Mouse (Mus musculus) lung, adult 18-20 months (tissue): ENCODE measurements around the gene Kcng4.

Experiments
- DNase-seq, 2 experiments: peaks; one replicate each; pipeline ENCODE4 v3.0.0; 2022; ENCODE audit warnings: mixed read lengths in 2 of 2

Gene Kcng4

DNA sequence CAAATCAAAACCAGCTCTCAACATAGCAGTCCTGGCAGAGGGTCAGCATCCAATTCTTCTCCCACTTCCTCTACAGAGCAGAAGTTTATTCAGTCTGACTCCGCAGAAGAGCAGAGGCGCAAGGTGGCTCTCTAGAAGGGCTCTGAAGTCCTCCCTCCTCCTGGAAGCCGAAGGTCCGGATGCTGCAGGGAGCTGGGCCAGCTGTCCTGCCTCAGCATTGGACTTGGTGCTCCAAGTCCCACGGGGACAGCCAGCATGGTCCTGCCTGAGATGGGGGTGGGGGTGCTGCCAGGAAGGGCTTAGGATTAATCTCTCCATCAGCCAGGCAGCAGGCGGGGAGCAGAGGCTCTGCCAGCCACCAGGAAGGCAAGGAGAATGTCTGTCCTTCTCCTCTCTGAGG, at the start of gene Kcng4:
Kcng4 (minus strand) TSS at position 303 of the 400 bp plus-strand sequence.
- DNase-seq = no peak

DNA sequence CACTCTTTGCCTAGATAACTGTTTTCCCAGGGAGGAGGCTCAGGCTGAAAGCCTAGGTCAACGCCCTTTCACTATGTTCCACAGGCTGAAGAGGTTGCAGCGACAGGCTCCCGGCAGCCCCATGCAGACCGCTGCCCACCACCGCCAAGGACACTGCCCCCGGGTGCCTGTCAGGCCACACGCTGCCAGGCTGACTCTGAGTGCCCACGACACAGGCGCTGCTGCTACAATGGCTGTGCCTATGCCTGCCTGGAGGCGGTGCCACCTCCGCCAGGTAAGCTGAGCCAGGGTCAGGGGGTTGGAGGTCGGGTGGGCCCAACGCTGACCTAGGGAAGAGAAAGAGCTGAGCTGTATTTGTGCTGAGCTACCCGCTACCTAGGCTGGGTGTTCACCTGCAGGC, 43.7 kb upstream of the Kcng4 start:
- no peak for DNase-seq

DNA sequence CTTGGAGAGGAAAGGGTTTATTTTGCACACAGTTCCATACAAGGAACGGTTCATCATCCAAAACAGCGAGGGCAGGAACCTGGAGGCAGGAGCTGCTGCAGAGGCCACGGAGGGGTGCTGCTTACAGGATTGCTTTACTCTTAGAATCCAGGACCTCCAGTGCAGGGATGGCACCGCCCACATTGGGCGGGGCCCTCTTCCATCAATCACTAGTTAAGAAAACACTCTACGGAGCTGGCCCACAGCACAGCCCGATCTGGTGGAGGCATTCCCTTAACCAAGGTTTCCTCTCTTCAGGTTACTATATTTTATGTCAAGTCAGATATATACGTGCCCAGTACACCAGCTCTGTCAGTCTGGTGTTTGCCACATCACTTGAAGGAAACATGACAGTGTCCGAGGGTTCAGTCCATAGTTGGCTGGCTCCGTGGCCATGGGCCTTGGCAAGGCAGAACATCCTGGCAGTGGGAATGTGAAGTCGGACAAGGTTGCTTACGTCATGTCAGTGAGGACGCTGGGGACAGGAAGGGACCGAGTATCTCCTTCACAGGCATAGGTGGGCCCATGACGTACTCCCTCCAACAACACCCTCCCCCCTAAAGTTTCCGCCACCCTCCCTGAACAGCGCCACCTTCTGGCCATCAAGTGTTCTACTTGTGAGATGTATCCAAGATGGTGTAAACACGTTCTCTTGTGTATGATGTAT, 42.8 kb upstream of the Kcng4 start:
- DNase-seq = peak; percentile 32 to 48

DNA sequence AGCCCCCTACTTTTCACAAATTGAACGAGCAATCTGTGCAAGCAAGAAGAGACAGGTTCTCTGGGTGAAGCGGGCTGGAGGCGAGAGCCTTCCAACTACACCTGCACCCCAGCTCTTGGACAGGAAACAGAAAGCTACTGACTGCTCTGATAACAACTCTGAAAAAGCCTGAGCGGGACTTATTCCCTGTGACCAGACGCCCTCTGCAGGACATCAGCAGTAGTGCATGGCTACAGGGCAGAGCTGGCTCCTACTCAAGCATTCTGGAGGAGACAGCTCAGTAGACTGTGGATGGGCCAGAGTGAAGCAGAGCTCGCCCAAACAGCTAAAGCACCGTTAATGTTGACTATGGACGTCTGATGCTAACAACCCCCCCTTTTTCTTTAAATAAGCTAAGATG, 40.9 kb upstream of the Kcng4 start:
- peak; percentile 86 to 89 for DNase-seq

DNA sequence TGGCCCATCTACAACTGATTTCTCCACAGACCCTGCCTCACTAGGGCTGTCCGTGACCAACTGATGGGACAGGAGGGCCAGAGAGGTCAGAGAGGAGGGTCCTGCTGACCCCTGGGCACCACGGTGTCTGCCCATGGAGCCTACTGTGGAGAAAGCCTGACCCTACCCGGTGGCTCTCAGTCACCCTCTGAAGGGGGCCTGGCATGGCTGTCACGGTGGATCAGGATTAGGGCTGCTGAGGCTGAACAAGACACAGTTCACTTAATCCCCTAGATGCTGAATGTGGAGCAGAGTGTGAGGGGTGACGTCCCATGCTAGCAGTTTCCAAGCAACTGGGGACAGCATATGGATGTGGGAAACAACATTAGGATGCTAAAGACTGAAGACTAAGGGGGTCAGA, 40.0 kb upstream of the Kcng4 start:
- no peak for DNase-seq

DNA sequence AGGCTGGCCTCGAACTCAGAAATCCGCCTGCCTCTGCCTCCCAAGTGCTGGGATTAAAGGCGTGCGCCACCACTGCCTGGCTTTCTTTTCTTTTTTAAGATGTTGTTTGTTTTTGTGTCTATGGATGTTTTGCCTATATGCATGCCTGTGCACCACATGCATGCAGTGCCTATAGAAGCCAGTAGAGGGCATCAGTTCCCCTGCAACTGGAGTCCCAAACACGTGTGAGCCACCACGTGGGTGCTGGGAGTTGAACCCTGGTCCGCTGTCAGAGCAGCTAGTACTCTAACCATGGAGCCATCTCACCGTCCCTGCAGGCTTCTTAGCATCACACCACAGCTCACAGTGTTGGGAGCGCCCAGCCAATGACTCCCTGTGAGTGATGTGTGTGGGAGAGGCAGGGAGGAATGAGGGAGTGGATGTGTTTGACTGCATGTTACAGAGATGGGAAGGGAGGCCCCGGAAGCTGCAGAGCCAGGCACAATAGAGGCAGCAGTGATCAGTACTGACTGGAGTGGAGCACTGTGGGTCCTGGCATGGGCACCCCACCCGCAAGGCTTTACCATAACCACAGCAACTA, 38.6 kb upstream of the Kcng4 start:
- DNase-seq = no peak

DNA sequence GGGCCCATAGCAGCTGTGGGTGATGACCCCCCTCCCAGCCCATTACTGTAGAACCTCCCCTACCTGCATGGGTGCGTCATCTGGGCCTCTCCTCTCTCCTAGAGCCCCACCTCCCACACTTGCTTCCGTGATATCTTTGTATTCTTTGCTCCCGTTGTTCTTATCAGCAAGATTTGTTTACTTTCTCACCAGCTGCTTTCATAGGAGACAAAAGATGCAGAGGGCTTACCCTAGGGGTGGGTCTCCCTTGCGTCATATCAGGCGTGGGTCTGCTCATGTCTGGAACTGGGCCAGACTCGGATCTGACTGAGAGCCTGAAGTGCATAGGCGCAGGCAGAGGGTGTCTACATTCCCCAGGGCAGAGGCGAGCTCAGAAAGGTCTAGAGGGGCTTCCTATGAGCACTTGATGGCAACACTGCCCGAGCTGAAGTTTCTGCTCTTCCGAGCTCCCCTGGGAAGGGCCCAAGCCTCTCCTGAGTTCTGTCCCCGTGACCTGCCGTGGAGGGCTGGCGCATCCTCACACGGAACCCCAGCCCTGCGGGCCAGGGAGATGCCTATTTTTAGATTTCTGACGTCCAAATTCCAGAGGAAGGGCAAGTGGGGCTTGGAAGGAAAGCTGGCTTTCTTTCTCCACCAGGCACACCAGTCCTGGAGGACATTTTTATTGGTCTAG, 35.1 kb upstream of the Kcng4 start:
- DNase-seq = peak; percentile 80 to 88

DNA sequence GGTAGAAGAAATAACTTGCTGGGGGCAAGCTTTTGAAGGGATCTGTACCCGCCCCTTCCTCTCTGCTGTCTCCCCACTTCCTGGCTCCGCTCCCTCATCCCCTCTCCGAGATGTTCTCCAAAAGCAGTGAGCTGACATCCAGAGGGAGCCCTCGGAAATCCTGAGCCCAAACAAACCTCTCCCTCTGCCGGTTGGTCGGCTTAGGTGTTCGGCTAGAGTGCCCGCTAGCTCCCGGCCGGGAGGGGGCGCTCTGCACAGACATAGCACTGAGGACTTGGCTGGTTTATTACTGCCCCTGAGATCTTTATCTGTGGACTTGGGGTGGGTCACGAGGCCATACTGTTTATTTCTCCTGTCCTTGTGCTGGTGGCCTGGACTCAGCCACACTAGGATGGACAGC, 33.8 kb upstream of the Kcng4 start:
- DNase-seq = peak; percentile 50 to 72

DNA sequence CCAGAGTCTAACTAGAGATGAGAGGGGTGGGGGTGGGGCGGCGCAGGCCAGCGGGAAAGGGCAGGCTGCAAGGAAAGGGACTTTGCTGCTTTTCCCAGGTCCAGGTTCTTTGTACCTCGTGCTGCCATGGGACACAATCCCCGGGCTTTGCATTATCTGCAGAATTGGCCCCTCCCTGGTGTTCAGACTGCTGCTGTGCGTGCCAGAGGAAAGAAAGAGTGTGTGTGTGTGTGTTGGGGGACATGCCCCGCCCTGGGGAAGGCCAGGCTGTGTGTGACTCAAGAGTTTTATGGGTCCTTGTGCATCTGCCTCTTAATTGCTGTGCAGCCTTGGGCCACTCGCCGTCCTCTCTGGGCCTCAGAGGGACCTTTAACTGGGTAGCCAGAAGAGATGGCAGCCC, 33.0 kb upstream of the Kcng4 start:
- DNase-seq = no peak

DNA sequence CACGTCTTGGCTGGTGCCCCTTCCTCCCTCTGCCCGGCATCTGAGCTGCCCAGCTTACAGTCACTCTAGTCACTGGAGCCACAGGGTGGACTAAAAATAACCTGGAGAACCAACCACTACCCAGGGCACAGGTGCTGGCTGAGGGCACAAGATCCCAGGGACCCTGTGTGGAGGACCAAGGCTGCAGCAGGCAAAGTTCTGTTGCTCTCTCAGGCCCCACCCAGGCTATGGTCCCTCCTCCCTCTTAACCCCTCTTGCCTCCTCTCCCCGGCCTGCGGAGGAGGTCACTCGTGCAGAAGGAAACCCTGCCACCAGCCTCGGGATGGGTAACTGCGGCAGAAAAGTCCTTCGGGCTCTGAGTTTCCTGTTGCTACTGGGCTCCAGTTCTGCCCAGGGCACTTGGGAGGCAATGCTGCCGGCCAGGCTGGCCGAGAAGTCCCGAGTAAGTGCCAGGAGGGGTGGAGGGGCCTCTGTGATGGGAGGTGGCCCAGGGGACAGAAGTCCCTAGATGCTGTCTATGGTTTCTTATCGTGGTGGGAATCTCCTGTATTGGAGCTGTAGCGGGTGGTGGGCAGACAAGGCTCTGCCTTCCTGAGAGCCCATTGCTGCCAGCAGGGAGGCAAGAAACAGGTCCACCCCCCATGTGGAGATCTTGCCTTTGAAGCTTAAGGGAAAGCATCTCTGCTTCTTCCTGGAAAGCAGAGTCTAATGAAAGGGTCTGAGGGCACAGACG, 30.9 kb upstream of the Kcng4 start, which contains the start of gene Wfdc1:
Wfdc1 (plus strand) TSS at position 147 of the 733 bp plus-strand sequence.
- peak; percentile 43 to 53 for DNase-seq

DNA sequence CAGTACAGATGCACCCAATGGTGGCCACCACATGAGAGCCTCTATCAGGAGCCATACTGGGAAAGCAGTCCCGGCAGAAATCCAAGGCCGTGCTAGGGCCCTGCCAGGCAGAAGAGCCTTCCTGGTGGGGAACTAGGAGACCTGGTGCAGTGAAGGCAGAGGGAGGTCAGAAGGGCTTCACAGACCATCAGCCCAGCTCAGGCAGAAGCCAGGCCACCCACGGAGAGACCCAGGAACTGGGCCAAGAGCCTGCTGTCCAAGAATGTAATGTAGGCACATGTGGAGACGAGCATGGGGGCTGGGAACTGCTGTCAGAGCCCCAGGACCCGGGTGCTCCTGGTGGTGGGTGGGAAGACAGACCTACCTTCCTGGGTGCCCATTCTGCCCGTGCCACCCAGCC, 29.8 kb upstream of the Kcng4 start:
- DNase-seq = no peak

DNA sequence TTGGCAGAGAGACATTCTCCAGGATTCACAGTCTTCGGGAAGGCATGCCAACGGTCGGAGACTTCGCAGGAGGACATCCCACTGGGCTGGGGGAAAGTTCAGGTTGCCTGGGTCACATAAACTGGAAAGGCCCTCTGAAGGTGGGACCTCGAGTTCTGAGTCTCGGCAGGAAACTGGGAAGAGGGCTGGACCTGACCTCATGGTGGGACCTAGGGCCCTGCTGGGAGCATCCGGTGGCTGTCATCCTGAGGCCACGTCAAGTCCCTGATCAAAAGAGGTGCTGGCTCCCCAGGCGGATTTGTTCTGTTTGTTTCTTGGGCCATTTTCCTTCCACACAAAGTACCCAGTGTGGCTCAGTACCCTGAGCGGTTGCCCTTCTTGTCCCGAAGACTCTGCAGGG, 28.0 kb upstream of the Kcng4 start:
- DNase-seq = no peak

DNA sequence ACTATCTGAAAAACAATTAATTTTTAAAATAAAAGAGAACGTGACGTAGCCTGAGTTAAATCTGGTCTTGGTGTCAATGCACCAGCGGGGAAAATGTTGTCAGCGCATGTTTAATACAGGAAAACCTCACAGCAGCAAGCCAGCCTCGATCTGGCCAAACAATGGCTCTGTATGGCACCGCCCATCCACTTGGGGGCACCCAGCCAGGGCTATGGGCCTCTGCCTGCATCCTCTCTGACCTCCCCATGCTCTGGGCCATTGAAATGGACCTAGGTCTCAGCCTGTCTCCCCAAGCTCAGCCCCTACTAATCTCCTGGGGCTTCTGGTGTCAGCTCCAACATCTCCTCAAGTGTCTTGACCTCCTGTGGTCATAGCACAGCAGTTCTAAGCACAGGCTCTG, 26.4 kb upstream of the Kcng4 start:
- peak; percentile 51 to 60 for DNase-seq

DNA sequence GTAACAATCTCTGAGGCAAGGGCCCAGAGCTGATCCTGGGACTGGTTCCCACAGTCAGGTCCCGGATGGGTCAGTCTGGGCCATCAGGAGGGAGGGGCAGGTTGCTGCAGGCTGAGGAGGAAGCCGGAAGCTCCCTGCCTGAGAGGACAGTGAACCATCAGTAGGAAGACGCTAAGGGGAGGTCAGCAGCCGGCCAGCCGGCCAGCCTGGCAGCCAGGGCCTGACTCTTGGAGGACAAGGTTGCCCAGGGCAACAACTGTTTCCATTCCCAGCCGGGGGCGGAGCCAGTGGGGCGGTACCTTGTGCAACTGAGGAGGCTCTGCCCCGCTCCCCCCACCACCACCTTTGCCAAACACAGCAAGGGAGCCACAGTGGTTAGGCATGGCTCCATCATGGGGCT, 25.6 kb upstream of the Kcng4 start:
- DNase-seq = peak; percentile 79 to 87

DNA sequence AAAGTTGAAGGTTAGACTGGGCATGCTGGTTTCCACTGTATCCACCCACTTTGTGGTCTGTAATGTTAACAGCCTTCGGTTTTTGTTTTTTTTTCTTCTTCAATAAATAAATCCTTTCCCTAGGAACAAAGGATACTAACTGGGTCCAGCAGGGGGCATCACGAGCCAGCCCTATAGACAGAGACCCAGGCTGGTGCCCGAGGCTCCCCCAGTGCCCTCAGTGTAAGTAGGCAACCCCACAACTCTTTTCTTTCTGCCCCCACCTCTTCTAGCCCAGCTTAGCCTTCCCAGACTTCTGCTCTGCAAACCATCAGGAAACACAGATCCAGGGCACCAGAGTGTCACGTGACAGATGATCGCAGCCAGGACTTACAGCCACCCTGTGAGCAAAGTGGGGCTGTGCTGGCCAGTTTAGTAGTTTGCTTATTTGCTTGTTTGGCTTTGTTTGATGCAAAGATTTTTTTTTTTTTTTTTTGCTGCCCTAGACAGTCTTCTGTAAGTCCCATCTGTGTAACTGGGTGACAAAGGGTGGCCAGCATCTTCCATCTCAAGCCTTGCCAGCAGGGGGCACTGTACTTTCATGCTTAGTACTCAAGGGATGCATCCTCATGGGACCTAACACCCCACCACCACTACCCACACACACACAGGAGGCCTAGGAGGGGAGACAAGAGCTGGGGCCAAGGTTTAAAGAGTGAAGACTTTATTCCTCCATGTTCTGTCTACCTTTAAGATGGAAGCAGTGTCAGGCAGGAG, 21.4 kb upstream of the Kcng4 start:
- peak; percentile 49 to 60 for DNase-seq

DNA sequence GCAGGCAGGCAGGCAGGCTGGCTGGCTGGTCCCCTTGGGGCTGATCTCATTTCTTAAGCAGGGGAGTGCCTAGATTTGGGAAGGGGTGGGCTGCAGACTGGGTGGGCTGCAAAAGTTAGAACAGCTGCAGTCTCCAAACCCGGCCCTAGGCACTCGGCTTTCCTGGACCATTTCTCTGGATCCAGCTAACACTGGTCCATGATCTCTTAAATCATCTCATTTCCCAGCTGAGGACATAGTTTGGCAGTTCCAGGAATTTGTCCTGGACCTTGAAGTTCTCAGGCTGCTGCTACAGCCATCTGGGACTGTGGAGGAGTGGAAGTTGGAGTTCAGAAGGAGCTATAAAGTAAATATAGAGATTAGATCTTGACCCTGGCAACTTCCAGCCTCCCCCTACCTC, 15.8 kb upstream of the Kcng4 start:
- no peak for DNase-seq

DNA sequence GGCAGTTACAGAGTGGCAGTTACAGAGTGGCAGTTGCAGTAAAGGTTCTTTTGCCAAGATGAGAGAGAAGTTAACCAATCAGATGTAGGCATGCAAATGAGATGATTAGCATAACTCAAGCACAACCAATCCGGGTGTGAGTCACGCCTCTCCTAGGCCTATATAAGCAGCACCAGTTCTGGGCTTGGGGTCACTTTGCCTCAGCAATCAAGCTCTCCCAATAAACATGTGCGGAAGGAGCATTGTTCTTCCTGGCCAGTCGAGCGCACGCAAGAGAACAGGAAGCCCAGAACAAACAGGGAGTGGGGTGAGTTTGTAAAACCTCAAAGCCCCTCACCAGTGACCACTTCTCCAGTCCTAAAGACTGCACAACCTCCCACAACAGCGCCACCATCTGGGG, 11.4 kb upstream of the Kcng4 start:
- DNase-seq = no peak

DNA sequence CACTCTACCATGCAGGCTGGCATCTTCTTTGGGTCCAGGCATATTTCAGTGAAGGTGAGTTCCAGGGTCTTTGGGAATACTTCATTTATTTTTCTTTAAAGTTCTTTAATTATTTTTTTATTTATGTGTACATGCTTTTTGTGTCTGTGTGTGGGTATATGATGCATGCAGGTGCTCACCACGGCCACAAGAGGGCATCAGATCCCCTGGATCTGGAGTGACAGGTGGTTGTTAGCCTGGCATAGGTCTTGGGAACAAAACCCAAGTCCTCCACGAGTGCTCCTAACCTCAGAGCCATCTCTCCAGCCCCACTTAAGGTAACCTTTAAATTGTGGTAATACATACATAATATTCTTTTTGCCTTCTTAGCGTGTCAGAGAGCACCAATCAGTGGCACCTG, 10.7 kb upstream of the Kcng4 start:
- DNase-seq = no peak

DNA sequence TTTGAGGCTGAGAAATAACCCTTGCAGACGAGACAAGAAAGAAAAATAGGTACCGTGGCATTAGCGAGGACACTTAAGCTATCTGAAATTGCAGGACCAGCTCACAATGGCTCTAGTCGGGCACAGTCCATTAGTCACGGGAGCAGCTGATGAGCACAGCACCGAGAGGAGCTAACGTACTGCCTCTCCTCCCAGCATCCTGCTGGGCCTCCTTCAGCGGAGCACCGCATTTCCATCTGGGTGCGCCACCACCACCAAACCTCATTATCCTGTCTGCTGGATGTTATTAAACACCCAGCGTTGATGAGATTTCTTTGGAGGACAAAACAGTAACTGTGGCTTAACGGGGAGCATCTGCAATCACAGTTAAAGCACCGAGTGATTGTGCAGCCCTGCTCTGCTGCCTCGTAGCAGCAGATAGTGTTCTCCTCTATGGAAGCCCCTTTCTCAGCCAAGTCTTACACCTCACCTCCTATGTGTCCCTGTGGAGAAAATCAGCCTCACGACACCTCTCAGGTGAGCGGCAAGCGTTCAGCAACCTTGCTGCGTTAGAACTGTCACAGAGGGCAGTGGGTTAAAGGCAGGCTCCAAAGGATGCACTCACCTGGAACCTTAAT, 9.6 kb upstream of the Kcng4 start:
- no peak for DNase-seq

DNA sequence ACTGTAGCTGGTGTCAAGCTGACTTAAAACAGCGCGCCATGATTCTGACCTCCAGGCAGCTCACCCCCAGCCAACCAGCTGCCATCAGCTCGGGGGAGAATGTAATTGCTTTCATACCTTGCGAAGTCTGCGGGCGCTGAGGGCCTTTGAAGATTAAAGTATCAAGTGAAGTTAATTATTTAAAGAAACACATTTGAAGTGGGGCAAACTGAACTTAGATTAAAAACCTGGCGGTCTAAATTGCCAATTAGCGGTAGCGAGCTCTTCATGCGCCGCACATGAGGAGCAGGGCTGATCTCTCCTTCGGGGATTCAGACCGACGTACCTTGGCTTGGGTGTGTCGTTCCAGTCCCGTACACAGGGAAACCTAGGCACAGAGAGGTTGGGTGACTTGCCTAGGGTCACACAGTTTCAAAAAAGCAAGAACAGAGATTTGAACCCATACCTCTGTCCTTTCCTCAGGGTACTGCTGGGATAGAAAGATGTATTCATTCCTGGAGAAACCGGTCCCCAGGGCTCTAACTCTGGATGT, 9.0 kb upstream of the Kcng4 start:
- DNase-seq = no peak

DNA sequence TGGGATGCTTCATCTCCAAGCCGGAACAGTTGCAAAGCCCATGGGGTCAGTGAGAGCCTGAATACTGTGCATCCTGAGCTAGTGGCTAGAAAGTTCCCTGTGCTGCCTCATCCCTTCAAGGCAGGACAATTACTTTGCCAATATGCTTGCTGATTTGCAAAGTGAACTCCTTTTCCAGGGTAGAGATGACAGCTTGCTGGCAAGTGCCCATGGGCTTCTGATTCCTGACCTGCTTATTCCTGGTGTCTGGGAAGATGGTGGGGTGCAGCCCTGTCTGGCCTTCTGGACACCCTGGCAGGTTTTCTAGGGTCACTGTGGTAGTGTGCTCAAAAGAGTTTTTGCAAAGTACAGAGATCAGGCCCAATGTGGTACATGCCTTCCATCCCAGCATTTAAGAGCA, 7.5 kb upstream of the Kcng4 start:
- no peak for DNase-seq

DNA sequence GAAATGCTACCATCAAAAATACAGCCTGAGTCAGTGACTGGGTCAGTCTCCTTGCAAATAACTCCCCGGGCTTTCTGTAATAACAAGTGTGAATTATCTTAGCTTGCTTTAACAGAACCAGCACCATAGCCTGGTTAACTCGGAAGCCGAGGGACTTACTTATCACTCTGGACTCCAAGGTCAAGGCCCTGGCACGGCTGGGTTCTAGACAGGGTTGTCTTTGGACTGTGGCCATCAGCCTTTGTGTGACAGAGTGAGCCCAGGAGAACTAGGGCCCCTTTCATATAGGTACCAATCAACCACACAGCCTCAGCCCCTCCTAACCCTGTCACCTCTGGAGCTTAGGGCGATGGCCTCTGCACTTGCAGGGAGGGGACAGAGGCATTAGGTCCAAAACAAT, 5.6 kb upstream of the Kcng4 start:
- no peak for DNase-seq
